Mouse (Mus musculus): Measurements from ENCODE around the gene Ap1m2.

DNA sequence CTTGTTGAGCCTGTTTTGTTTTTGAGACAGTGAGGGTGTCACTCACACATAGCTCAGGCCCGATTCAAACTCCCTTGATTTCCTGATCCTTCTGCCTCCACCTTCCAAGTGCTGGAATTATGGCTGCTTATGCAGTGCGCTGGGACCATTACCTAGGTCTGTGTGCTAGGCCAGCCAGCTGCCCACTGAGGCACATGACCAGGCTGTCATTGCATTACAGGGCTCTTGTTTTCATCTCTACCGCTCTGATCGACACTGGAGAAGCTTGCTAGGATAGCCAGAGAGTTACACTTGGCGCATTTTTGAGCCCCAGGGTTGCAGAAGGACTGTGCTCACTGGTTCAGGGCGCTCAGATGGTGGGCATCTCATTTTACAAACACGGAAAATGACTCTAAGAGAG, 442 bp downstream of the Ap1m2 start:
- TF ChIP-seq CTCF (IDR thresholded peaks at IDR 0.05; ENCODE audit: low read depth, low read length) (no peak), POLR2AphosphoS5 (IDR thresholded peaks at IDR 0.05; ENCODE audit: insufficient replicate concordance, low read depth, low read length) (no peak), GATA1 (IDR thresholded peaks at IDR 0.05; ENCODE audit: borderline replicate concordance, low read length) (no peak), TAL1 (conservative IDR thresholded peaks at IDR 0.05; ENCODE audit: low read depth, low read length) (no peak)
